Mouse (Mus musculus) liver, embryonic 12.5 days (tissue): Measurements from ENCODE around the gene Opn1sw. TPM values are rescaled to one million over a fixed set of nuclear protein-coding genes. Genes with fewer than 3 reads are reported as not detected.
"Not testable (repeated sequence)": the region's sequence is repeated elsewhere in the genome, so short reads cannot be mapped to it uniquely, and the experiment has no call there.

Experiments used
- ATAC-seq: fragments of 200-750 bp; cut with Nextera tagmentation; 2 replicates; pipeline ENCODE4 v1.8.0; 2017; ENCODE audit warnings: moderate number of reproducible peaks, mild to moderate bottlenecking, moderate library complexity
- H3K27ac ChIP-seq: fragments of 300-500 bp; sonication (generic); 2 replicates; pipeline ENCODE4 v1.5.1; 2016; ENCODE audit warnings: mild to moderate bottlenecking
- H3K27me3 ChIP-seq: fragments of 300-500 bp; sonication (generic); replicated peaks from 2 replicates; pipeline ENCODE4 v1.6.1; 2016; ENCODE audit warnings: mild to moderate bottlenecking, moderate library complexity
- H3K36me3 ChIP-seq: fragments of 300-500 bp; sonication (generic); 2 replicates; pipeline ENCODE4 v1.6.1; 2016; ENCODE audit warnings: mild to moderate bottlenecking, moderate library complexity
- H3K4me1 ChIP-seq: fragments of 300-500 bp; sonication (generic); 2 replicates; pipeline ENCODE4 v1.6.1; 2016
- H3K4me2 ChIP-seq: fragments of 300-500 bp; sonication (generic); 2 replicates; pipeline ENCODE4 v1.6.1; 2016; ENCODE audit warnings: mild to moderate bottlenecking, moderate library complexity
- H3K4me3 ChIP-seq: fragments of 300-500 bp; sonication (generic); 2 replicates; pipeline ENCODE4 v1.5.1; 2016; ENCODE audit warnings: mild to moderate bottlenecking, moderate library complexity
- H3K9ac ChIP-seq: fragments of 300-500 bp; sonication (generic); 2 replicates; pipeline ENCODE4 v1.6.1; 2016; ENCODE audit warnings: mild to moderate bottlenecking, moderate library complexity
- H3K9me3 ChIP-seq: fragments of 300-500 bp; sonication (generic); replicated peaks from 2 replicates; pipeline ENCODE4 v1.6.1; 2016; ENCODE audit warnings: mild to moderate bottlenecking, moderate library complexity
- WGBS: fragments of 180-500 bp; shearing (Covaris S2); methylation state at CpG from one replicate; pipeline ENCODE4 v1.1.7; 2016; ENCODE audit not compliant: insufficient replicate concordance; 5-methylcytosine and 5-hydroxymethylcytosine counted together
- polyA plus RNA-seq: library from polyadenylated mRNA; unstranded; fragments of >200 nt; fragmentation: Nextera tagmentation; extraction: Ambion mirVana; gene quantifications from 2 replicates; pipeline ENCODE4 v1.2.1, GENCODE M21; 2016

Gene Opn1sw
- polyA plus RNA-seq, 1 experiment from 2014 or later, result 0.08 TPM

DNA sequence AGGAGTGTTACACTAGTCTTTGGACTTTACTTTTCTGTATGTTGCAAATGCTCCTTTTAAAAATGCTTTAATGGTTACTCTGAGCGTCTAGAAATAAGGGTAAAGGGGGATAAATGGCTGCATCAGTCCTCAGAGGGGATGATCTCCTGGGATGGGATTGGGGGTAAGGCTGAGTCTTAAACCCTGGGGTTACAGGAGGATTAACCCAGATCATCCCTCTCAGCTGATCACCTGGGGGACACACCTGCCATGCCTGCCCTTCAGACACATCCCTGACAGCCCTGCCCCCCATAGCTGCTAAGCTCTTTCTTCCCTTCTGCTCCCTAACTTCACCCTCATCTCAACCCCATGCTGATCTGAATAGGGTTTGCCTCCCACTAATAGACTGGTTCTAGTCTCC is 6.0 kb upstream of the Opn1sw start:
- Histone ChIP-seq H3K4me1 (peaks cover 15% of the 10 kb centered on the region), H3K27me3 (peaks cover 91% of the 10 kb centered on the region), H3K27ac (no peak overlapping the region), H3K9ac (no peak overlapping the region), H3K4me2 (no peak overlapping the region), H3K36me3 (no peaks in the 10 kb centered on the region), H3K4me3 (no peak overlapping the region), H3K9me3 (no peaks in the 10 kb centered on the region)
- ATAC-seq, result no peak
- 31% methylated on average over 1 of the region's 1 CpGs for WGBS

GRCm38 (mm10) chr6:29391802-29392201 is 3.5 kb upstream of the Opn1sw start:
- Histone ChIP-seq H3K36me3 (no peaks in the 10 kb centered on the region), H3K4me2 (no peak overlapping the region), H3K9ac (no peak overlapping the region), H3K27me3 (peaks cover 78% of the 10 kb centered on the region), H3K9me3 (no peaks in the 10 kb centered on the region), H3K4me1 (peaks cover 29% of the 10 kb centered on the region), H3K27ac (no peak overlapping the region), H3K4me3 (no peak overlapping the region)
- no peak for ATAC-seq
- WGBS, result 46% methylated on average over 4 of the region's 4 CpGs

- not testable (repeated sequence) for H3K9me3 ChIP-seq, H3K36me3 ChIP-seq, H3K4me2 ChIP-seq, ATAC-seq, H3K4me3 ChIP-seq, H3K9ac ChIP-seq, H3K27ac ChIP-seq
- Histone ChIP-seq H3K4me1 (peaks cover 24% of the 10 kb centered on the region), H3K27me3 (peaks cover 78% of the 10 kb centered on the region)
- WGBS, result 50% methylated on average over 8 of the region's 8 CpGs
Observed at GRCm38 (mm10) chr6:29391241-29391640, 3.0 kb upstream of the Opn1sw start.

DNA sequence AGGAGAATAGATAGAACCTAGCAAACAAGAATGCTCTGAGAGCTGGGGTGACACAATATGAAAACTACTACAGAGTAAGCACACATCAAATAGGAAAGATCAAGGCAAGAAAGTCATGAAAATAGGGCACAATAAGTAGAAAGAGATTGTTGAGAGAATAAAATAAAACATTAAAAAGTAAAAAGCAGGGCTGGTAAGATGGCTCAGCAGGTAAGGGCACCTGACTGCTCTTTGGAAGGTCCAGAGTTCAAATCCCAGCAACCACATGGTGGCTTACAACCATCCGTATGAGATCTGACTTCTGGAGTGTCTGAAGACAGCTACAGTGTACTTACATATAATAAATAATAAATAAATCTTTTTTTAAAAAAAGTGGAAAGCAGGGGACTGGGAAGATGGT is 2.2 kb upstream of the Opn1sw start:
- not testable (repeated sequence) for H3K9ac ChIP-seq, ATAC-seq
- 68% methylated on average over 1 of the region's 1 CpGs for WGBS

DNA sequence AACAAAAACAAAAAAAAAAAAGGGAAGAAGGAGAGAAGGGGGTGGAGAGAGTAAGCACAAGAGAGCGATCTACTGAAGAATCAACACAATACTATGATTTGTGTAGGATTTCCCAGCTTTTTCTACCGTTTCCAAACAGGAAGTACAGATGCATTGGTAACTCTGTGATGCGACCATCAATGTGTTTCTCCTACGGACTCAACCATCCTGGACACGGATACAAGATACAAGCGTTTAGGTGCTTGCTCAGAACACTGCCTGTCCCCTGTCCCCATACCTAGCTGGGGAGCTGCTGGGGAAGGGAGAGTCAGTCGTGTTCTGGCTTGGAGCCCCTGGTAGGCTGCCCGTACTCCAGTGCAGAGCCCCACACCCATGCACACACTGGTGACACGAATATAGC is 1.2 kb upstream of the Opn1sw start:
- WGBS, result 40% methylated on average over 9 of the region's 9 CpGs
- H3K9ac ChIP-seq, result no peak overlapping the region
- no peaks in the 10 kb centered on the region for H3K9me3 ChIP-seq
- H3K4me1 ChIP-seq, result peaks cover 20% of the 10 kb centered on the region
- ATAC-seq, result no peak
- H3K36me3 ChIP-seq, result no peaks in the 10 kb centered on the region
- H3K27me3 ChIP-seq, result peaks cover 60% of the 10 kb centered on the region
- no peak overlapping the region for H3K27ac ChIP-seq
- H3K4me3 ChIP-seq, result no peak overlapping the region
- H3K4me2 ChIP-seq, result no peak overlapping the region; the same call in 1 of the 2 replicates

More for the DNA sequence above, 2.2 kb upstream of the Opn1sw start:
- peaks cover 18% of the 10 kb centered on the region for H3K4me1 ChIP-seq
- not testable (repeated sequence) for H3K36me3 ChIP-seq, H3K9me3 ChIP-seq, H3K4me2 ChIP-seq, H3K4me3 ChIP-seq, H3K27ac ChIP-seq
- peaks cover 71% of the 10 kb centered on the region for H3K27me3 ChIP-seq

DNA sequence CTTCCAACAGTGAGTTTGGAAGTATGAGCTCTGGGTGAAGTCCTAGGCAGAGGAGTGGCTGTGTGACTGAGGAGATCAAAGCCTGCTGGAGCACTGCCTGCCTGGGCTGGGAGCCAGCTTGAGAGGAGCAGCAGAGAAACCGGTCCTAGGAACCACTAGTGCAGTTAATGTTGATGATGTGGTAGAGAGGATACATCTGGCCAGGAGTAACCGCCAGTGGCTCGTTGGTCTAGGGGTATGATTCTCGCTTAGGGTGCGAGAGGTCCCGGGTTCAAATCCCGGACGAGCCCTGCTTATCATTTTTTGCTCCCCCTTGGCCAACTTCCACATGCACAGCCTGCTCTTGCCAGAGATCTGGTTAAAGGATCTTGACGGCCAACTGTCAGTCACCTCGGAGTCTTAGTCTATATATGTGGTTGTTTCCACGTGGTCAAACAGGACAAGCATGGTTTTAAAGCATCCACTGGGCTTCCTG is 375 bp upstream of the Opn1sw start:
- H3K9me3 ChIP-seq, result no peaks in the 10 kb centered on the region
- H3K4me2 ChIP-seq, result peak overlapping the region; percentile 61
- H3K4me1 ChIP-seq, result peaks cover 28% of the 10 kb centered on the region
- peaks cover 52% of the 10 kb centered on the region for H3K27me3 ChIP-seq
- no peak overlapping the region for H3K27ac ChIP-seq
- peak; percentile 68 for ATAC-seq
- H3K4me3 ChIP-seq, result peak overlapping the region; percentile 41
- H3K9ac ChIP-seq, result peak overlapping the region; percentile 22; the same call in 1 of the 2 replicates
- no peaks in the 10 kb centered on the region for H3K36me3 ChIP-seq
- WGBS, result 9% methylated on average over 11 of the region's 11 CpGs

DNA sequence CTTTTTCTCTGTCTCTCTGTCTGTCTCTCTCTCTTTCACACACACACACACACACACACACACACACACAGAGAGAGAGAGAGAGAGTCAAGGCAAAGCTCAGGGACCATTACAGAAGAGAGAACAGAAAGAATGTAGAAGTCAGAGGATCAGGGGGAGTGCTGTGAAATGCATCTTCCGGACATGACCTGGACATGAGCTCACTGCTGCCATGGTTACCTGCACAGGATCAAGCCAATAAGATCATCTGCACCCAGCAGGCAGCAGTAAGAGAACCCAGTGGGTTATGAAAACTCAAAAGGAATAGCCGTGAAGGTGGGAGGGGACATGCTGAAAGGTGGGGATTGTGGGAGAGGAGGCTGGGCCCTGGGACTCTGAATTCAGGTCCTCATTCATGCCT is 5.8 kb downstream of the Opn1sw start:
- Histone ChIP-seq H3K4me1 (peaks cover 12% of the 10 kb centered on the region), H3K9ac (no peak overlapping the region), H3K9me3 (no peaks in the 10 kb centered on the region), H3K27ac (no peak overlapping the region), H3K4me3 (no peak overlapping the region), H3K4me2 (no peak overlapping the region), H3K27me3 (0 out of 2 replicates have a peak, but pooled peaks cover 10% of the 10 kb centered on the region), H3K36me3 (peaks cover 13% of the 10 kb centered on the region)
- ATAC-seq, result no peak
- WGBS, result 64% methylated on average over 2 of the region's 2 CpGs

GRCm38 (mm10) chr6:29379954-29380353 is 8.3 kb downstream of the Opn1sw start:
- no peaks in the 10 kb centered on the region for H3K27me3 ChIP-seq
- 57% methylated on average over 6 of the region's 6 CpGs for WGBS
- no peak overlapping the region for H3K9ac ChIP-seq
- no peaks in the 10 kb centered on the region for H3K9me3 ChIP-seq
- H3K4me3 ChIP-seq, result no peak overlapping the region
- H3K4me1 ChIP-seq, result peaks cover 11% of the 10 kb centered on the region
- peaks cover 38% of the 10 kb centered on the region for H3K36me3 ChIP-seq
- no peak overlapping the region for H3K4me2 ChIP-seq
- H3K27ac ChIP-seq, result no peak overlapping the region
- ATAC-seq, result no peak

DNA sequence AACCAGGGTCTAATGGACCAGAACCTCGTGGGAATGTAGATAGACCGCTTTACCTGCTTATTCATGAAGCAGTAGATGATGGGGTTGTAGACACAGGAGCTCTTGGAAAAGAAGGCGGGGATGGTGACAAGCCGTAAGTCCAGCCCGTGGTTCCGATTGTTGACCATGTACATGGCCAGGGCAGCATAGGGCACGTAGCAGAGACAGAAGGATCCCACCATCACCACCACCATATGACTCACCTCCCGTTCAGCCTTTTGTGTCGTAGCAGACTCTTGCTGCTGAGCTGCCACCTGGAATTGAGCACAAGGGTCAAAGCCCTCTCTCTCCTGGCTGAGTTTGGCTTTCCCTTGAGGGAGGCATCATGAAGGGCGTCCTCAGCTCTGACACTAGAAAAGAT is 9.6 kb downstream of the Opn1sw start:
- Histone ChIP-seq H3K9ac (no peak overlapping the region), H3K4me1 (peaks cover 3% of the 10 kb centered on the region), H3K4me3 (no peak overlapping the region), H3K9me3 (no peaks in the 10 kb centered on the region), H3K36me3 (peaks cover 50% of the 10 kb centered on the region), H3K27me3 (no peaks in the 10 kb centered on the region), H3K27ac (no peak overlapping the region), H3K4me2 (no peak overlapping the region)
- no peak for ATAC-seq
- WGBS, result 76% methylated on average over 10 of the region's 10 CpGs

DNA sequence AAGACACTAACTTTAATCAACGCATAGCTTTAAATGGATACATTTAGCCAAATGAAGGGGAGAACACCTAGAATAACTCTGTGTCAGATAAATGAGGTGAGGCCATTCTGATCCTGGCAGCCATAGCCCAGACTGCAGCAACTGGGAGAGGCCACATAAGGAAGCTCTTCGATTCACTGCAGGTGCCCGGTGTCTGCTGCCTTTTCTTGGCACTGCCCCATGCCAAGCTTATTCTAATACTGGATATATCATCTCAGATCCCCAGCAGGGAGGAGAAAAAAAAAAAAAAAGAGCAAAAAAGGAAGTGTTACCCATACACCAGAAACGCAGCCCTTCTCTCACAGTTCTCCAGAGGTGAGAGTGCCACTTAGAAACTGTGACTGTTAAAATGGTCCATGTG is 10.9 kb downstream of the Opn1sw start:
- peaks cover 63% of the 10 kb centered on the region for H3K36me3 ChIP-seq

GRCm38 (mm10) chr6:29365277-29365676 is 23.0 kb downstream of the Opn1sw start:
- H3K27me3 ChIP-seq, result no peaks in the 10 kb centered on the region
- H3K9me3 ChIP-seq, result no peaks in the 10 kb centered on the region
- no peaks in the 10 kb centered on the region for H3K4me1 ChIP-seq
- H3K27ac ChIP-seq, result no peak overlapping the region
- no peak overlapping the region for H3K9ac ChIP-seq
- H3K4me2 ChIP-seq, result no peak overlapping the region
- H3K36me3 ChIP-seq, result peaks cover 73% of the 10 kb centered on the region
- ATAC-seq, result no peak
- 88% methylated on average over 1 of the region's 1 CpGs for WGBS
- no peak overlapping the region for H3K4me3 ChIP-seq

More for the DNA sequence above, 10.9 kb downstream of the Opn1sw start:
- Histone ChIP-seq H3K4me1 (peaks cover 8% of the 10 kb centered on the region), H3K4me3 (no peak overlapping the region), H3K9ac (no peak overlapping the region), H3K9me3 (no peaks in the 10 kb centered on the region), H3K4me2 (no peak overlapping the region), H3K27ac (no peak overlapping the region), H3K27me3 (no peaks in the 10 kb centered on the region)
- ATAC-seq, result no peak
- 80% methylated on average over 4 of the region's 4 CpGs for WGBS

GRCm38 (mm10) chr6:29363129-29363515 is 25.1 kb downstream of the Opn1sw start:
- ATAC-seq, result no peak
- Histone ChIP-seq H3K9me3 (no peaks in the 10 kb centered on the region), H3K36me3 (peaks cover 74% of the 10 kb centered on the region)

More at GRCm38 (mm10) chr6:29363129-29363515, 25.1 kb downstream of the Opn1sw start:
- Histone ChIP-seq H3K4me3 (no peak overlapping the region), H3K4me1 (no peaks in the 10 kb centered on the region), H3K9ac (no peak overlapping the region), H3K27ac (no peak overlapping the region), H3K4me2 (no peak overlapping the region), H3K27me3 (no peaks in the 10 kb centered on the region)
- WGBS, result 79% methylated on average over 3 of the region's 3 CpGs
